Mouse (Mus musculus) erythroblast, embryonic 14.5 days (primary cell): ENCODE measurements around the gene Dus1l.

ENCODE experiments used
- GATA1 ChIP-seq: IDR thresholded peaks from 2 replicates; pipeline ENCODE4 v1.6.1; 2012; ENCODE audit warnings: low read length, inconsistent platforms, mixed read lengths
- TAL1 ChIP-seq: IDR thresholded peaks from 3 replicates; pipeline ENCODE4 v1.6.1; 2012; ENCODE audit warnings: low read length, inconsistent platforms, mixed read lengths

DNA sequence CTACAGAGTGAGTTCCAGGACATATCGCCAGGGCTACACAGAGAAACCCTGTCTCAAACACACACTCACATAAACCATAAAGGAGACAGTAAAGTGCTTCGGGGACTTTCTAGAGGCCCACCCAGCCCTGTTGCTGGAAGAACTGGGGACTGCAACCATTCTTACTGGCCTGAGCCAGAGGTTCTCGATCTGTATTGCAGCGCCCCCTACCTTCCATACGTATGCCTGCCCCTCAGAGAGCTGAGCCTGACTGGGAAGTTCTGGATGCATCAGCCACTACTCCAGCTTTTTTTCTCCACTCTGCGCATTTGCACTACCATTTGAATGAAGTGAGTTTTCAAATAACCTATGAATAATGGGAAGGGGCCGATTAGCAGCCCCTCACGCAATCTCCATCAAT lies 46.8 kb downstream of the Dus1l start:
- TF ChIP-seq GATA1 (no peak), TAL1 (no peak)
